Mouse (Mus musculus) spleen, adult 18-20 months (tissue): ENCODE data around the gene Paip2b.
"Not testable (repeated sequence)": the region's sequence is repeated elsewhere in the genome, so short reads cannot be mapped to it uniquely, and the experiment has no call there.

Source experiments
- DNase-seq, 2 experiments: peaks; one replicate each; pipeline ENCODE4 v3.0.0; 2022; ENCODE audit warnings: mixed read lengths in 2 of 2

Paip2b gene

GRCm38 (mm10) chr6:83831606-83832123 lies at the start of gene Paip2b:
Gene Paip2b, minus strand, starts transcription at chr6:83831741.
- DNase-seq: peak; percentile 94 to 96

- DNase-seq: peak in 1 of 2 experiments; percentile 50
These were observed 48.3 kb upstream of the Paip2b start for GRCm38 (mm10) chr6:83879815-83880214.

- peak; percentile 11 to 22 for DNase-seq
These were observed 36.4 kb upstream of the Paip2b start for GRCm38 (mm10) chr6:83867598-83868585.

GRCm38 (mm10) chr6:83866954-83867597 lies 35.5 kb upstream of the Paip2b start, which contains the start of gene Zfp638:
Gene Zfp638, plus strand, starts transcription at chr6:83867109.
- DNase-seq: peak; percentile 87 to 96

- no peak for DNase-seq
These were observed 34.9 kb upstream of the Paip2b start for GRCm38 (mm10) chr6:83866423-83866822.

GRCm38 (mm10) chr6:83863538-83863937 lies 32.0 kb upstream of the Paip2b start:
- DNase-seq: no peak

- no peak for DNase-seq
These were observed 28.5 kb upstream of the Paip2b start for GRCm38 (mm10) chr6:83860033-83860432.

GRCm38 (mm10) chr6:83857476-83857875 lies 25.9 kb upstream of the Paip2b start:
- DNase-seq: no peak

- no peak for DNase-seq
These were observed 17.9 kb upstream of the Paip2b start for GRCm38 (mm10) chr6:83849446-83849845.

GRCm38 (mm10) chr6:83846141-83846540 lies 14.6 kb upstream of the Paip2b start:
- no peak for DNase-seq

- DNase-seq: no peak
These were observed 13.4 kb upstream of the Paip2b start for GRCm38 (mm10) chr6:83844913-83845312.

- no peak for DNase-seq
These were observed 8.5 kb upstream of the Paip2b start for GRCm38 (mm10) chr6:83840086-83840485.

GRCm38 (mm10) chr6:83838046-83838445 lies 6.5 kb upstream of the Paip2b start:
- DNase-seq: no peak

GRCm38 (mm10) chr6:83836826-83837225 lies 5.3 kb upstream of the Paip2b start:
- DNase-seq: no peak

GRCm38 (mm10) chr6:83832393-83832792 lies 852 bp upstream of the Paip2b start:
- not testable (repeated sequence) for DNase-seq

GRCm38 (mm10) chr6:83830941-83831605 lies 468 bp downstream of the Paip2b start:
- no peak for DNase-seq

- DNase-seq: no peak
These were observed 9.7 kb downstream of the Paip2b start for GRCm38 (mm10) chr6:83821856-83822255.

GRCm38 (mm10) chr6:83820727-83821515 lies 10.6 kb downstream of the Paip2b start:
- no peak for DNase-seq

- DNase-seq: no peak
These were observed 12.5 kb downstream of the Paip2b start for GRCm38 (mm10) chr6:83818996-83819395.

GRCm38 (mm10) chr6:83815801-83816200 lies 15.7 kb downstream of the Paip2b start:
- DNase-seq: no peak

GRCm38 (mm10) chr6:83802846-83803245 lies 28.7 kb downstream of the Paip2b start:
- no peak for DNase-seq

- no peak for DNase-seq
These were observed 29.5 kb downstream of the Paip2b start for GRCm38 (mm10) chr6:83802033-83802432.
